Mouse (Mus musculus): Measurements from ENCODE around the gene Efcab9.

GRCm38 (mm10) chr11:32546483-32546882 is 14.6 kb upstream of the Efcab9 start:
- no peak for TF ChIP-seq USF1 (IDR thresholded peaks at IDR 0.05; ENCODE audit: low read depth, low read length)
- TF ChIP-seq CTCF (IDR thresholded peaks at IDR 0.05 in 2 of 3, conservative IDR thresholded peaks at IDR 0.05 in 1 of 3; ENCODE audit: control insufficient read depth in 1 of 3, insufficient read depth in 1 of 3, low read depth in 2 of 3, low read length in 3 of 3, poor library complexity in 1 of 3, severe bottlenecking in 1 of 3), result no peak
- no peak for TF ChIP-seq ZC3H11A (IDR thresholded peaks at IDR 0.05; ENCODE audit: low read depth, low read length)
- no peak for TF ChIP-seq SIN3A (IDR thresholded peaks at IDR 0.05; ENCODE audit: low read length)
- no peak for TF ChIP-seq EP300 (IDR thresholded peaks at IDR 0.05; ENCODE audit: low read depth in 1 of 2, low read length in 2 of 2)
- TF ChIP-seq TAL1 (IDR thresholded peaks at IDR 0.05; ENCODE audit: low read length), result no peak
- no peak for TF ChIP-seq TCF12 (IDR thresholded peaks at IDR 0.05; ENCODE audit: low read depth, low read length)
- TF ChIP-seq POLR2A (IDR thresholded peaks at IDR 0.05; ENCODE audit: control insufficient read depth in 1 of 2, insufficient read depth in 1 of 2, low read depth in 1 of 2, low read length in 2 of 2, poor library complexity in 1 of 2), result no peak
- no peak for TF ChIP-seq MAZ (IDR thresholded peaks at IDR 0.05; ENCODE audit: low read depth, low read length)
- TF ChIP-seq UBTF (IDR thresholded peaks at IDR 0.05; ENCODE audit: borderline replicate concordance, insufficient read depth, low read depth, low read length), result no peak
- no peak for TF ChIP-seq HCFC1 (IDR thresholded peaks at IDR 0.05; ENCODE audit: low read depth, low read length)
- TF ChIP-seq GABPA (IDR thresholded peaks at IDR 0.05; ENCODE audit: low read depth, low read length), result no peak
- TF ChIP-seq ZNF384 (IDR thresholded peaks at IDR 0.05; ENCODE audit: low read depth, low read length), result no peak
- no peak for TF ChIP-seq CHD2 (IDR thresholded peaks at IDR 0.05; ENCODE audit: low read length)

Data from MEL (cell line).